In genomic region chr4:136650261-136650660, GRCm38 (mm10) we compare ENCODE assay signal across 33 mouse cellular contexts. TPM values are rescaled to one million over a fixed set of nuclear protein-coding genes. Genes with fewer than 3 reads are reported as not detected.
A peak's percentile ranks its signal among the peaks of the same experiment; 100 is the strongest.
DNase-seq lines count a peak whose midpoint lies in the region; ATAC-seq and TF ChIP-seq lines count a peak whose summit lies in the region.
"Had no signal": no experiment of that assay in that cellular context is flagged by ENCODE, and none has a peak within 500 bp of the region (broad histone marks: within the 10 kb centered on the region; RNA-seq: fewer than 3 reads in every experiment).

No protein-coding gene starts in this region.

- H3K4me2 ChIP-seq in forebrain, embryonic 12.5 days = no peak overlapping the region
- no peak overlapping the region for H3K4me2 ChIP-seq in forebrain, postnatal 0 days (ENCODE audit: low read depth)
- no peak overlapping the region for H3K4me2 ChIP-seq in kidney, postnatal 0 days (ENCODE audit: low read length)
- H3K4me2 ChIP-seq in neural tube, embryonic 15.5 days = no peak overlapping the region
- H3K4me2 ChIP-seq: hindbrain, embryonic 15.5 days had no signal

- no peak overlapping the region for H3K4me3 ChIP-seq in forebrain, embryonic 12.5 days (replicated peaks)
- H3K4me3 ChIP-seq in forebrain, postnatal 0 days (ENCODE audit: low read depth, low read length) = no peak overlapping the region
- H3K4me3 ChIP-seq in kidney, postnatal 0 days (replicated peaks; ENCODE audit: low read depth, low read length) = no peak overlapping the region
- H3K4me3 ChIP-seq in neural tube, embryonic 15.5 days (replicated peaks) = no peak overlapping the region
- H3K4me3 ChIP-seq: forebrain, embryonic 10.5 days; hindbrain, embryonic 15.5 days had no signal

- H3K27ac ChIP-seq in forebrain, embryonic 12.5 days = 0 out of 2 replicates have a peak overlapping the region, but pooled peaks have one; percentile 3
- no peak overlapping the region for H3K27ac ChIP-seq in forebrain, postnatal 0 days (ENCODE audit: low read depth, low read length)
- H3K27ac ChIP-seq in kidney, postnatal 0 days = no peak overlapping the region
- 0 out of 2 replicates have a peak overlapping the region, but pooled peaks have one; percentile 3 for H3K27ac ChIP-seq in neural tube, embryonic 15.5 days (replicated peaks)
- H3K27ac ChIP-seq: heart, embryonic 10.5 days; hindbrain, embryonic 15.5 days; liver, embryonic 14.5 days had no signal

- no peaks in the 10 kb centered on the region for H3K27me3 ChIP-seq in forebrain, embryonic 12.5 days
- no peaks in the 10 kb centered on the region for H3K27me3 ChIP-seq in forebrain, postnatal 0 days (ENCODE audit: insufficient read depth, low read length)
- H3K27me3 ChIP-seq in kidney, postnatal 0 days (ENCODE audit: insufficient read depth, low read length) = no peaks in the 10 kb centered on the region
- H3K27me3 ChIP-seq in neural tube, embryonic 15.5 days (replicated peaks) = no peaks in the 10 kb centered on the region
- H3K27me3 ChIP-seq: hindbrain, embryonic 15.5 days had no signal

- no peak for DNase-seq in forebrain, postnatal 0 days
- DNase-seq in kidney, postnatal 0 days (ENCODE audit: low spot score) = peak; percentile 27
- no peak for DNase-seq in kidney, postnatal 25 days
- no peak for DNase-seq in neural tube, embryonic 10.5 days (ENCODE audit: extremely low spot score, low spot score)
- DNase-seq in urinary bladder, postnatal 14 days (ENCODE audit: low spot score) = no peak
- no peak for DNase-seq in adrenal gland, adult 2 months
- DNase-seq: adrenal gland, adult 8-10 months; cerebellum, adult 11-12 months; kidney, postnatal 36 days; lung, embryonic 14.5 days; retina, postnatal 1 day; thymus, postnatal 14 days had no signal

- H3K36me3 ChIP-seq in forebrain, embryonic 12.5 days (replicated peaks) = peaks cover 15% of the 10 kb centered on the region
- H3K36me3 ChIP-seq in forebrain, postnatal 0 days (ENCODE audit: insufficient read depth) = peaks cover 13% of the 10 kb centered on the region; the same call in 1 of the 2 replicates
- no peaks in the 10 kb centered on the region for H3K36me3 ChIP-seq in kidney, postnatal 0 days (ENCODE audit: insufficient read depth, low read length)
- H3K36me3 ChIP-seq in neural tube, embryonic 15.5 days = peaks cover 14% of the 10 kb centered on the region; the same call in 1 of the 2 replicates
- H3K36me3 ChIP-seq: G1E had no signal

- no peak for TF ChIP-seq CTCF in forebrain, postnatal 0 days (IDR thresholded peaks at IDR 0.05; ENCODE audit: low read depth)
- no peak for TF ChIP-seq CTCF in kidney, postnatal 0 days (IDR thresholded peaks at IDR 0.05; ENCODE audit: low read depth)

- WGBS in forebrain, embryonic 12.5 days = 80% methylated on average over 8 of the region's 8 CpGs
- WGBS in forebrain, postnatal 0 days = 82% methylated on average over 8 of the region's 8 CpGs
- WGBS in kidney, postnatal 0 days = 51% methylated on average over 8 of the region's 8 CpGs
- WGBS in neural tube, embryonic 15.5 days = 85% methylated on average over 8 of the region's 8 CpGs

- peaks cover 28% of the 10 kb centered on the region for H3K4me1 ChIP-seq in forebrain, embryonic 12.5 days
- peaks cover 6% of the 10 kb centered on the region; the same call in 1 of the 2 replicates for H3K4me1 ChIP-seq in forebrain, postnatal 0 days (ENCODE audit: insufficient read depth)
- H3K4me1 ChIP-seq in kidney, postnatal 0 days (replicated peaks; ENCODE audit: insufficient read depth, low read length) = 0 out of 2 replicates have a peak, but pooled peaks cover 5% of the 10 kb centered on the region
- peaks cover 24% of the 10 kb centered on the region for H3K4me1 ChIP-seq in neural tube, embryonic 15.5 days

- ATAC-seq in forebrain, embryonic 12.5 days (ENCODE audit: low FRiP score) = no peak
- ATAC-seq in forebrain, postnatal 0 days = no peak
- ATAC-seq in kidney, postnatal 0 days (replicated peaks; ENCODE audit: low FRiP score, low read depth) = no peak
- ATAC-seq in neural tube, embryonic 15.5 days (ENCODE audit: low FRiP score) = no peak
- ATAC-seq: intestine, embryonic 16.5 days had no signal

- no peaks in the 10 kb centered on the region for H3K9me3 ChIP-seq in forebrain, embryonic 12.5 days
- no peaks in the 10 kb centered on the region for H3K9me3 ChIP-seq in forebrain, postnatal 0 days (ENCODE audit: low read length)
- H3K9me3 ChIP-seq in kidney, postnatal 0 days (replicated peaks; ENCODE audit: low read length) = no peaks in the 10 kb centered on the region
- no peaks in the 10 kb centered on the region for H3K9me3 ChIP-seq in neural tube, embryonic 15.5 days (replicated peaks)
- H3K9me3 ChIP-seq: G1E; hindbrain, embryonic 15.5 days had no signal

- H3K9ac ChIP-seq in forebrain, embryonic 12.5 days = no peak overlapping the region
- H3K9ac ChIP-seq in forebrain, postnatal 0 days = no peak overlapping the region
- H3K9ac ChIP-seq in kidney, postnatal 0 days (ENCODE audit: low read depth, low read length) = no peak overlapping the region
- H3K9ac ChIP-seq in neural tube, embryonic 15.5 days (replicated peaks) = no peak overlapping the region
- H3K9ac ChIP-seq: hindbrain, embryonic 15.5 days; liver, embryonic 14.5 days; lung, embryonic 14.5 days had no signal

RNA-seq across cellular contexts. Expression of gene Lactbl1, which starts 27.8 kb away (rescaled TPM):
- 0.08 TPM in 1 of 2 replicates, not detected in the other for polyA plus RNA-seq in forebrain, embryonic 12.5 days (2016; fragmentation: Nextera tagmentation; extraction: Ambion mirVana)
- total RNA-seq in forebrain, postnatal 0 days (2014; rRNA removed) = 0.15 and 0.24 TPM in 2 replicates
- polyA plus RNA-seq in forebrain, postnatal 0 days (2015; fragmentation: Nextera tagmentation; extraction: Ambion mirVana) = 0.05 and 0.10 TPM in 2 replicates
- polyA plus RNA-seq in kidney, postnatal 0 days (2015; fragmentation: Nextera tagmentation; extraction: Ambion mirVana) = not detected in 2 replicates
- polyA plus RNA-seq in neural tube, embryonic 15.5 days (2015; fragmentation: Nextera tagmentation; extraction: Ambion mirVana) = 0.05 and 0.10 TPM in 2 replicates
- total RNA-seq in adrenal gland, adult 2 months (2021) = not detected
- 0.06 TPM in 1 of 2 replicates, not detected in the other for polyA plus RNA-seq in adrenal gland, adult 2 months (2012; rRNA removed)
- total RNA-seq: adrenal gland, adult 8-10 months; CH12.LX; G1E; gastrocnemius, adult 8-10 months; granulocyte monocyte progenitor cell, adult 5-6 weeks; heart, postnatal 4 days; left cerebral cortex, adult 18-20 months; left cerebral cortex, postnatal 25 days; megakaryocyte, adult 5-6 weeks had no signal
- polyA plus RNA-seq: embryonic facial prominence, embryonic 11.5 days; forebrain, embryonic 10.5 days; heart, embryonic 10.5 days; intestine, embryonic 16.5 days; liver, embryonic 14.5 days; lung, embryonic 14.5 days; neural tube, embryonic 11.5 days had no signal

RNA-seq across cellular contexts. Expression of gene Tex46, which starts 40.0 kb away (rescaled TPM):
- polyA plus RNA-seq in forebrain, embryonic 12.5 days (2016; fragmentation: Nextera tagmentation; extraction: Ambion mirVana) = not detected in 2 replicates
- not detected in 2 replicates for total RNA-seq in forebrain, postnatal 0 days (2014; rRNA removed)
- polyA plus RNA-seq in forebrain, postnatal 0 days (2015; fragmentation: Nextera tagmentation; extraction: Ambion mirVana) = not detected in 2 replicates
- not detected in 2 replicates for polyA plus RNA-seq in kidney, postnatal 0 days (2015; fragmentation: Nextera tagmentation; extraction: Ambion mirVana)
- polyA plus RNA-seq in neural tube, embryonic 15.5 days (2015; fragmentation: Nextera tagmentation; extraction: Ambion mirVana) = not detected in 2 replicates
- not detected for total RNA-seq in adrenal gland, adult 2 months (2021)
- polyA plus RNA-seq in adrenal gland, adult 2 months (2012; rRNA removed) = not detected in 2 replicates
- total RNA-seq: adrenal gland, adult 8-10 months; CH12.LX; G1E; gastrocnemius, adult 8-10 months; granulocyte monocyte progenitor cell, adult 5-6 weeks; heart, postnatal 4 days; left cerebral cortex, adult 18-20 months; left cerebral cortex, postnatal 25 days; megakaryocyte, adult 5-6 weeks had no signal
- polyA plus RNA-seq: cortical plate, adult 2 months; embryonic facial prominence, embryonic 11.5 days; forebrain, embryonic 10.5 days; G1E; heart, embryonic 10.5 days; heart, embryonic 16.5 days; hindbrain, embryonic 15.5 days; intestine, embryonic 16.5 days; limb, embryonic 14.5 days; liver, embryonic 14.5 days; lung, embryonic 14.5 days; neural tube, embryonic 11.5 days; stomach, embryonic 14.5 days had no signal

RNA-seq across cellular contexts. Expression of gene Kdm1a, which starts 47.7 kb away (rescaled TPM):
- polyA plus RNA-seq in forebrain, embryonic 12.5 days (2016; fragmentation: Nextera tagmentation; extraction: Ambion mirVana) = 105 and 111 TPM in 2 replicates
- total RNA-seq in forebrain, postnatal 0 days (2014; rRNA removed) = 216 and 242 TPM in 2 replicates
- 46.6 and 51.9 TPM in 2 replicates for polyA plus RNA-seq in forebrain, postnatal 0 days (2015; fragmentation: Nextera tagmentation; extraction: Ambion mirVana)
- 28.8 TPM in 2 replicates for polyA plus RNA-seq in kidney, postnatal 0 days (2015; fragmentation: Nextera tagmentation; extraction: Ambion mirVana)
- polyA plus RNA-seq in neural tube, embryonic 15.5 days (2015; fragmentation: Nextera tagmentation; extraction: Ambion mirVana) = 46.6 and 49.8 TPM in 2 replicates
- total RNA-seq in adrenal gland, adult 2 months (2021) = 10 to 100 TPM; 37.5 to 42.5 TPM
- polyA plus RNA-seq in adrenal gland, adult 2 months (2012; rRNA removed) = 12.0 and 12.4 TPM in 2 replicates

Comparison
In these comparisons a context has a peak if more than half of its experiments do, and no peak if none do; other contexts are left out.
1. H3K27ac ChIP-seq: peak in forebrain, embryonic 12.5 days (single experiment) and neural tube, embryonic 15.5 days (single experiment); none in forebrain, postnatal 0 days (single experiment) and kidney, postnatal 0 days (single experiment).